Comparison of ENCODE assay signal across 8 mouse cellular contexts in genomic region chr2:34874816-34875345, GRCm38 (mm10). TPM values are rescaled to one million over a fixed set of nuclear protein-coding genes. Genes with fewer than 3 reads are reported as not detected.
DNase-seq lines count a peak whose midpoint lies in the region; ATAC-seq and TF ChIP-seq lines count a peak whose summit lies in the region.

TSS of gene Psmd5 (minus strand) at chr2:34874968.

- H3K4me1 ChIP-seq in E14TG2a.4 (replicated peaks; ENCODE audit: low read depth, low read length): peaks cover 37% of the 10 kb centered on the region
- peaks cover 1% of the 10 kb centered on the region for H3K4me1 ChIP-seq in forebrain, postnatal 0 days (ENCODE audit: insufficient read depth)
- peaks cover 7% of the 10 kb centered on the region for H3K4me1 ChIP-seq in hindbrain, embryonic 16.5 days (ENCODE audit: control insufficient read depth, insufficient read depth, low read depth, low read length)
- peaks cover 3% of the 10 kb centered on the region; the same call in 1 of the 2 replicates for H3K4me1 ChIP-seq in limb, embryonic 11.5 days (ENCODE audit: control insufficient read depth, insufficient read depth, low read length)
- H3K4me1 ChIP-seq in neural tube, embryonic 13.5 days (replicated peaks): peaks cover 16% of the 10 kb centered on the region

- H3K4me2 ChIP-seq in forebrain, postnatal 0 days (ENCODE audit: low read depth): no peak within 1 kb of the TSS
- peak within 1 kb of the TSS; percentile 26 for H3K4me2 ChIP-seq in hindbrain, embryonic 16.5 days (ENCODE audit: low read length)
- peak within 1 kb of the TSS; percentile 30 for H3K4me2 ChIP-seq in limb, embryonic 11.5 days (ENCODE audit: low read depth, severe bottlenecking)
- peak within 1 kb of the TSS; percentile 38 for H3K4me2 ChIP-seq in neural tube, embryonic 13.5 days

- 12% methylated on average over 8 of the region's 8 CpGs for WGBS in forebrain, postnatal 0 days
- WGBS in hindbrain, embryonic 16.5 days: 21% methylated on average over 8 of the region's 8 CpGs
- 13% methylated on average over 8 of the region's 8 CpGs for WGBS in limb, embryonic 11.5 days
- WGBS in neural tube, embryonic 13.5 days: 13% methylated on average over 8 of the region's 8 CpGs

- H3K27me3 ChIP-seq in E14TG2a.4 (ENCODE audit: insufficient read depth, low read length): peaks cover 16% of the 10 kb centered on the region
- H3K27me3 ChIP-seq in forebrain, postnatal 0 days (ENCODE audit: insufficient read depth, low read length): peaks cover 4% of the 10 kb centered on the region; the same call in 1 of the 2 replicates
- peaks cover 16% of the 10 kb centered on the region for H3K27me3 ChIP-seq in hindbrain, embryonic 16.5 days (replicated peaks; ENCODE audit: control insufficient read depth, insufficient read depth, low read length)
- peaks cover 16% of the 10 kb centered on the region for H3K27me3 ChIP-seq in limb, embryonic 11.5 days (ENCODE audit: control insufficient read depth, insufficient read depth, low read length)
- H3K27me3 ChIP-seq in neural tube, embryonic 13.5 days: peaks cover 41% of the 10 kb centered on the region

- DNase-seq in adrenal gland, adult 2 months: no peak
- DNase-seq in forebrain, postnatal 0 days: no peak
- no peak for DNase-seq in limb, embryonic 11.5 days (ENCODE audit: low spot score)
- DNase-seq in spleen, postnatal 10 days (ENCODE audit: low spot score in 2 of 2): no peak
- DNase-seq in urinary bladder, postnatal 10 days (ENCODE audit: low spot score): no peak

- no peaks in the 10 kb centered on the region for H3K36me3 ChIP-seq in E14TG2a.4 (ENCODE audit: insufficient read depth, low read length)
- H3K36me3 ChIP-seq in forebrain, postnatal 0 days (ENCODE audit: insufficient read depth): no peaks in the 10 kb centered on the region
- no peaks in the 10 kb centered on the region for H3K36me3 ChIP-seq in hindbrain, embryonic 16.5 days (ENCODE audit: control insufficient read depth, insufficient read depth, low read length)
- no peaks in the 10 kb centered on the region for H3K36me3 ChIP-seq in limb, embryonic 11.5 days (ENCODE audit: control insufficient read depth, insufficient read depth, low read length)
- H3K36me3 ChIP-seq in neural tube, embryonic 13.5 days: no peaks in the 10 kb centered on the region

- no peak for TF ChIP-seq CTCF in E14TG2a.4 (conservative IDR thresholded peaks at IDR 0.05; ENCODE audit: low read length)
- TF ChIP-seq CTCF in forebrain, postnatal 0 days (IDR thresholded peaks at IDR 0.05; ENCODE audit: low read depth): no peak

- no peak within 1 kb of the TSS for H3K9ac ChIP-seq in forebrain, postnatal 0 days
- no peak within 1 kb of the TSS for H3K9ac ChIP-seq in hindbrain, embryonic 16.5 days (ENCODE audit: low read depth, low read length)
- H3K9ac ChIP-seq in limb, embryonic 11.5 days (ENCODE audit: low read length): peak within 1 kb of the TSS; percentile 37
- H3K9ac ChIP-seq in neural tube, embryonic 13.5 days: peak within 1 kb of the TSS; percentile 31

- peak within 1 kb of the TSS; percentile 78 for H3K4me3 ChIP-seq in E14TG2a.4 (replicated peaks; ENCODE audit: low read length)
- no peak within 1 kb of the TSS for H3K4me3 ChIP-seq in forebrain, postnatal 0 days (ENCODE audit: low read depth, low read length)
- H3K4me3 ChIP-seq in hindbrain, embryonic 16.5 days (ENCODE audit: low read length): no peak within 1 kb of the TSS
- H3K4me3 ChIP-seq in limb, embryonic 11.5 days (ENCODE audit: low read depth, low read length): 0 out of 2 replicates have a peak within 1 kb of the TSS, but pooled peaks have one; percentile 2
- no peak within 1 kb of the TSS; the same call in 1 of the 2 replicates for H3K4me3 ChIP-seq in neural tube, embryonic 13.5 days

- H3K9me3 ChIP-seq in E14TG2a.4 (ENCODE audit: low read length): no peaks in the 10 kb centered on the region
- no peaks in the 10 kb centered on the region for H3K9me3 ChIP-seq in forebrain, postnatal 0 days (ENCODE audit: low read length)
- H3K9me3 ChIP-seq in hindbrain, embryonic 16.5 days (ENCODE audit: control insufficient read depth, low read length): no peaks in the 10 kb centered on the region
- H3K9me3 ChIP-seq in limb, embryonic 11.5 days (ENCODE audit: control insufficient read depth, low read length): no peaks in the 10 kb centered on the region
- H3K9me3 ChIP-seq in neural tube, embryonic 13.5 days: no peaks in the 10 kb centered on the region

- no peak within 1 kb of the TSS for H3K27ac ChIP-seq in forebrain, postnatal 0 days (ENCODE audit: low read depth, low read length)
- H3K27ac ChIP-seq in hindbrain, embryonic 16.5 days (ENCODE audit: low read depth, low read length): no peak within 1 kb of the TSS
- no peak within 1 kb of the TSS for H3K27ac ChIP-seq in limb, embryonic 11.5 days (replicated peaks; ENCODE audit: low read depth, low read length)
- H3K27ac ChIP-seq in neural tube, embryonic 13.5 days (replicated peaks): no peak within 1 kb of the TSS

- no peak for ATAC-seq in forebrain, postnatal 0 days
- ATAC-seq in hindbrain, embryonic 16.5 days: no peak
- no peak for ATAC-seq in limb, embryonic 11.5 days (ENCODE audit: insufficient number of reproducible peaks, low FRiP score, low TSS enrichment, low read depth)
- no peak for ATAC-seq in neural tube, embryonic 13.5 days (ENCODE audit: low read depth)

RNA-seq across cellular contexts. Expression of gene Psmd5, which starts in this region (rescaled TPM):
- 10 to 100 TPM; 38.0 to 44.3 TPM for total RNA-seq in adrenal gland, adult 2 months (2021)
- 5.9 and 6.7 TPM in 2 replicates for polyA plus RNA-seq in adrenal gland, adult 2 months (2012; rRNA removed)
- total RNA-seq in forebrain, postnatal 0 days (2014; rRNA removed): 40.5 and 43.3 TPM in 2 replicates
- polyA plus RNA-seq in forebrain, postnatal 0 days (2015; fragmentation: Nextera tagmentation; extraction: Ambion mirVana): 84.6 and 85.2 TPM in 2 replicates
- 96.8 and 105 TPM in 2 replicates for polyA plus RNA-seq in hindbrain, embryonic 16.5 days (2015; fragmentation: Nextera tagmentation; extraction: Ambion mirVana)
- polyA plus RNA-seq in limb, embryonic 11.5 days (2014; fragmentation: Nextera tagmentation; extraction: Ambion mirVana): 112 and 128 TPM in 2 replicates
- polyA plus RNA-seq in neural tube, embryonic 13.5 days (2015; fragmentation: Nextera tagmentation; extraction: Ambion mirVana): 87.4 and 90.4 TPM in 2 replicates

Comparison
In these comparisons a context has a peak if more than half of its experiments do, and no peak if none do; other contexts are left out.
1. RNA of gene Psmd5 (polyA plus RNA-seq): 112 to 128 TPM in limb, embryonic 11.5 days, 96.8 to 105 TPM in hindbrain, embryonic 16.5 days, 87.4 to 90.4 TPM in neural tube, embryonic 13.5 days and 84.6 to 85.2 TPM in forebrain, postnatal 0 days; 5.9 to 6.7 TPM in adrenal gland, adult 2 months; every median in the first group is over 10 times any median in the second.
2. H3K4me3 ChIP-seq: peak in E14TG2a.4 (single experiment) and limb, embryonic 11.5 days (single experiment); none in forebrain, postnatal 0 days (single experiment), hindbrain, embryonic 16.5 days (single experiment) and neural tube, embryonic 13.5 days (single experiment).
3. H3K9ac ChIP-seq: peak in limb, embryonic 11.5 days (single experiment) and neural tube, embryonic 13.5 days (single experiment); none in forebrain, postnatal 0 days (single experiment) and hindbrain, embryonic 16.5 days (single experiment).